Mouse (Mus musculus) right cerebral cortex, adult 2 months (tissue): ENCODE measurements around the gene Pigk.

Experiments used
- DNase-seq, 2 experiments: peaks; one replicate each; pipeline ENCODE4 v3.0.0; 2021 to 2022; ENCODE audit warnings: low spot score in 2 of 2

Pigk gene

DNA sequence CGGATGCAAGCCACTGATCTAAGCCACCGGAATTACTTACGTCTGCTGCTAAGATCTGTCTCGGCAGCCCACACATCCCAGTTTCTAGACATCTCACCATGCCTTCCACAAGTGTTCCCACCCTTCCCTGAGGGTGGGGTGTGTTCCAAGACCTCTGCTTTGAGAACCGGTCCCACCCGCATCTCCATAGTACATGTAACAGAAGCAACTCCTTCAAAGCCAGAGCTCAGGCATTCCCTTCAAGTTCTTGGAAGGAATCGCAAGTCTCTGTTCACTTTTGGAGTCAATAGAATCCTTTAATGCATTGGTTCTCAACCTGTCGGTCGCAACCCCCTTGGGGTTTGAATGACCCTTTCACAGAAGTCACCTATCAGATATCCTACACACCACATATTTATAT lies 185.0 kb downstream of the Pigk start:
- no peak for DNase-seq

DNA sequence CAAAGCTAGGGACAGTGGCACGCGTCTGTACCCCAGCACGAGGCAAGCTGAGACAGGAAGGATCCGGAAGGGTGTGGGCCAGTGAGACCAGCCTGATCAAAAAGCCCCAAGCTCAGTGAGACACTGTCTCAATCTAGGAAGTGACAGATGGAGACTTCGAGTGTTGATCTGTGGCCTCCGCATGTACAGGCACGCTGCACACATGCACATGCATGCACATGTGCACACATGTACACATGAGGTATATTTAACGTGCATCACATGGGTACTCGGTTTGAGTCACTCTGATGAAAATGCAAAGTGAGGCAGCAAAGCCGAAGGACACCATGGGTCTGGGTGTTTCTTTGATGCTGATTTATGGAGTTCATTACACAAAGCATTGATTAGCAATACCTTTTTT lies 191.1 kb downstream of the Pigk start:
- DNase-seq, result no peak

DNA sequence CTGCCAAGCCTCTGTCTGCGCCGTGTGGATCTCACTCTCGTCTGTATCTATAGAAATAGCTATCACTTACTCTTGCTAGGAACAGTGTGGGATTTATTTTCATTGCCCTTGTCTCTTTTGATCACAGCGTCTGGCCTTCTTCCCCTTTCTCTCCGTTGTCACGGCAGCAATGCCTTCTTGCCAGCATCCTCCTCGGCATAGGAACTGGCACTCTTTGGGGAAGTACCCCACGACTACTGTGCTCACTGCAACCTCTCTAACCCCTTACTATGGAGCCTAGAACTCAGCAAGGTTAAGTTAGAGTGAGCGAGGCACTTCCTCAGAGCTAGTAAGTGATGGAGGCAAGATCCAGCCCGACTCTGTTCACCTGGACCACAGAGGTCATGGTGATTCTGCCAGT lies 191.9 kb downstream of the Pigk start:
- no peak for DNase-seq

DNA sequence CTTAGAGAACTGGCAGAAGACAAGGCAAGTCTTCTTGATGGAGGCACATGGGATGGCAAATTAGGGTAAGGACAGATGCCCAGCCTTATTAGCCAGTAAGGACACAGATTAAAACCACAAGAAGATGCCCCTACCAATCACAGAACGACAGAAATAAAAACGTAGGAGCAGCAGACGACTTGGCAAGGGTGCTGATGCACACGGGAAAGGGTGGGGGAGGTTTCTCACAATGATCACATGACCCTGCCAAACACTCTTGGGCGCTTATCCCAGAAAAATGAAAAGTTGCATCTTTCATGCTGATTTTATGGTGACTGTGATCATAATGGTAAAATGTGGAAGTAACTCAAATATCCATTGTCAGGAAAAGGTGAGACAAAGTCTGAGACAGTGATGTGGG lies 193.2 kb downstream of the Pigk start:
- DNase-seq, result peak in 1 of 2 experiments; percentile 22

DNA sequence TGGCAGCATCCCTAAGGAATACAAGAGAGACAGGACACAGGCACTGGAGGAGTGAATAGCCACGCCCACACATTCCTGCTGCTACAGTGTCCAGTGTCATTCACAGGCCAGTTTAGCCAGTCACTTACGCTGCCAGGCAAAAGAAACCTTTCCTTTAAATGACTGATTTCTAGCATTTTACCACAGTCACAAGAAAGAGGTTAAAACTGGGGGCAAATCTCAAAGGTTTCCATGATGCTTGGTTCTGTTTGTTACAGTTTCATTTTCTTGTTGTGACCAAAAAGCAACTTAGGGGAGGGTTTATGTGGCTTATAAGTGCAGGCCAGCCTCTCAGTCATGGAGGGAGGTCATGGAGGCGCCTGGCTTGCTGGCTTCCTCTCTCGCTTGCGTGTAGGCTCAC lies 193.8 kb downstream of the Pigk start:
- DNase-seq, result no peak

DNA sequence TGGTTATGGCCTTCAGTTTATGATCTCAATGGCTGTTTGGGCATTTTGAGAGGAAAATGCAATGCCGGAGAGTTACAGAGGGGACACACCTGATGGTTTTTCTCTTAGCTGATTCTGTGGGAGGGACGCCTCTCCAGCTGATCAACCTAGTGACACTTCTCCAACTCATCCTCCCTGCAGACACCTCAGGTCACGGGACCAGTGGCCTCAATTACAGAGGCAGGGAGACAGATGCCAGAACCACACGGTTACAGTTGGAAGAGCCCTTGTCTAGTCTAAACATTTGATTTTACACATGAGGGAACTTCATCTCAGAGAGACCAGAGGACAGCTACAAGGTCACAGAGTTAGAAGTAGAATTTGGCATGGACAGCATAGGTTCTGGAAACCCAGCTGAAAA lies 197.7 kb downstream of the Pigk start:
- no peak for DNase-seq

DNA sequence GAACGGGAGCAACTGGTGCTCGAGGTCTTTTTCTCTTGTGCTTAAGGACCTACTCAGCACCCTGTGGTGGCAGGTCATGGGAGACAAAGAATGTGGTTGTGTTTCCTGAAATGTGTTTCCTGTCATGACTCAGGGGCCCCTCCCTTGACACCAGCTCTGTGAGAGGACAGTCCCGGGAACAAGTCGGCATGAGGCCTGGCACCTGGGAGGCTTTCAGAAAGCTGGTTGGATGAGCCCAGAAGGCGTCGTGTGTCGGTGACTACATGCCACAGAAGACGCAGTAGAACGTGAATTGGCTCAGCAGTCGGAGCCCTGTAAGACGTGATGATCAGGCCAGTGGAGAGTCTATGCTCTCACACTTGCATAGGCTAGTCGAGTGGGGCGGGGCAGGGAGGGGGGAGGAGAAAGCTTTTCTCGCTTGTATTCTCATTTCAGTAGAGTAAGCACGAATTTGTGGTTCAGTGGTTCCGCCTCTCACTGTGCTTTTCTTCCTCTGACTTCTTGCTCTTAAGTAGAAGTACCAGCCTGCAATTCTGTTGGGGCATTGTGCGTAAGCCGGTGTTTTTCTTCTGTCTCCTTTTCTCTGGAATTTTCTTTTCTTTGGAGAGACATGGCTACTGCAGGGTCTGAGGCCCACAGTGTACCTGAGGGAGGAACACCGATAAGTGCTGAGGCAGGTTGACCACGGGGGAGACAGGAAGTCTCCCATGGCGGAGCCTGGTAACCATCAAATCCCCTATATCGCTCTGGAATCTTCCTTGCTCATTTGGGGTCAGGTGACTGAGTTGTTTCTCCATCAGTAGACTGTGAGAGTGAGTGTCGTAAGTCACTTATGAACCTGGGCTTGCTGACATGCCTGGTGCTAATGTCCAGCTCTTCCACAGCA lies 198.6 kb downstream of the Pigk start:
- no peak for DNase-seq

DNA sequence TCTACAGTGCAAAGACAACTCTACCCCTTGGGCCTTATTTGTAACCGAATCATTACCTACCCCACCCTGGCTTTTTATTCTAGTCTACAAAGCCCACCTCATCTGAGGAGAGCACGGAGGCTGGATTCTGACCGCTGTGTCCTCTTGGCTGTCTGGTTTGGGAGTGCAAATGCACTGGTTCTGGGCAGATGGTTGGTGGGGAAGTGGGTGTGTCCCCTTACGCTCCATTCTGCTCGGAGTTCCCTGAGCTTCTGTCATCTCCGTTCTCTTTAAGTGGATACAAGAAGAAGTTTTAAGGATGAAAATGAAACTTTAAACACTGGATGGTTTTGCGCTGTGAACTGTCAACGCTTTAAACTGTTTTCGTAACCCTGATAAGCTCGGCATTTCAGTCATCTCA lies 199.2 kb downstream of the Pigk start:
- DNase-seq, result no peak

DNA sequence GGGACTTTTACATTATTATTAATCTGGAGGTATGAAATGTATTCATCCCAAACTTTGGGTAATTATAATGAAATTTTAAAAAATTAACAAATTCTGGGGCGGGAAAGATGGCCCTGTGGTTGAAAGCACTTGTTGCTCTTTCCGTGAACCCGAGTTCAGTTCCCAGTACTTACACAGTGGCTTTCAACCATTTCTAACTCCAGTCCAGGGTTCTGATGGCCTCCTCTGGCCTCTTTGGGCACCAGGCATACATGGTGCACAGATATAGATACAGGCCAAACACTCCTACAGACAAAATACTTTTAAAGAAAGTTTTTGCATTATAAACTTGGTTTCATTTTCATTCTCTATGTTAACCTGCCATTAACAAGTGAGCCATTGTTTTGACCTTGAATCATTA lies 199.7 kb downstream of the Pigk start:
- DNase-seq, result no peak

DNA sequence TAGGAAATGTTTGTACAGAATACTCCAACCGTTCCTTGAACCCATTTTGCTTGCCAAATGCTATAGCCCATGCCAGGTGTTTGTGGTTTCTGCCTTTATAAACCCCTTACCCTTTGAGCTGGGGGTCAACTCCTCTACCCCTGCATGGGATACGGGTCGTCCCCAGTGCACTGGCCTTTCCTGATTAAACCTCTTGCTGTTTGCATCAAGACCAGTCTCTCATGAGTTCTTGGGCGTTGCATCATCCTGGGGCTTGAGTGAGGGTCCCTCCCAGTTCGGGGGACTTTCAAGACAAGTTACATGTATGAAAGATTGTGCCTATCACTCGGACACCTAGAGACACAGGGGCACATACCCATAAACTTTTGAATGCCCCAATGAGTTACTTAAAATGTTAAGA lies 200.5 kb downstream of the Pigk start:
- no peak for DNase-seq

DNA sequence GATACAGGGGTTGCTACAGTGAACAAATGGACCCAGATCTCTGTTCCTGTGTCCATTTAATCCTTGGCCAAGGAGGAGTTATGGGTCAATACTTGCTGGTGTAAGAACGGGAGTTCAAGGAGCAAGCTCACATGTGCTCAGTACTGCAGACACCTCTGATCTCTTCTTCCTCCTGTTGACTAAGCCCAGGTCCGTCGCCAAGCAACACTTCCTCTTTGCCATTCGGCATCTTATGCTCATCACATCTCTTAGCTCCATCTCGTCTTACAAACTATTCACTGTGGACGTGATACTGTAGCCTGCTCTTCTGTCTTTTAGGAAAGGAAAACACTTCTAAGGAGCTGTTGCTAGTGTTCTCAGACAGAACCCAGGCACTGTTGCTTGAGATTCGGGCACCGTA lies 203.7 kb downstream of the Pigk start:
- DNase-seq, result no peak

DNA sequence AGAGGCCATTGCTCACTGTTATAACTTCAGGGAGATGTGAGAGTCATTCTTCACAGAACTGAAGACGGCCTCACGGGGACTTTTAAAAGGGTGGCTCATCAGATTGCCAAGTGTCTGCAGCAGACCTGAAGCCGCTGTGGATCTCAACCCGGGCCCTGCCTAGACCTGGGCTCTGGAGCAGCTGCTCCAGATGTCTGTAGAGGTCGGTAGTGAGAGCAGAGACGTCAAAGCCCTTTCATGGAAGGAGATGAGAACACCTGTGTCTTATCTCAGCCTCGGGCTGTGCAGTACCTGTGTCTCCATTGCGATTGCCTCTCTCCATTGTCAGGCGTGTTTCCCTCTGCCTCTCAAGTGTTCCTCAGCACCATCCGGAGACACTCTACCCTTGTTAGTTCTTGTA lies 205.2 kb downstream of the Pigk start:
- no peak for DNase-seq

DNA sequence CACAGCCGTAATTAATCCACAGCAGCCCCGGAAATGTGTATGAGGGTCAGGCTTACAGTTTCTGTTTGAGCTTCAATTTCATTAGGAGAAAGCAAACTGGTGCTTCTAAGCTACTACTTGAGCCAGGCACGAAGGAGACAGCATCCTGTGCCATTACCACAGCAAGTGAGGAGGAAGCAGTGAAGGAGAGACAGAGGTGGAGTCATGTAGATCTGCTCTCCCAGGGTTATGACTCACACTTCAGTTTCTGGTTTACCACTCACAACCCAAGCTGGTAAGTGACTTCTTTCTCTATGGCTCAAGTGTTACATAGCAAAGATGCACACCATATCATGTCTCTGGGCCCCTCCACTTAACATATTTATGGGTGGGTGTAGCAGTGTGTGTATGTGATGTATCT lies 206.5 kb downstream of the Pigk start:
- peak; percentile 18 for DNase-seq

DNA sequence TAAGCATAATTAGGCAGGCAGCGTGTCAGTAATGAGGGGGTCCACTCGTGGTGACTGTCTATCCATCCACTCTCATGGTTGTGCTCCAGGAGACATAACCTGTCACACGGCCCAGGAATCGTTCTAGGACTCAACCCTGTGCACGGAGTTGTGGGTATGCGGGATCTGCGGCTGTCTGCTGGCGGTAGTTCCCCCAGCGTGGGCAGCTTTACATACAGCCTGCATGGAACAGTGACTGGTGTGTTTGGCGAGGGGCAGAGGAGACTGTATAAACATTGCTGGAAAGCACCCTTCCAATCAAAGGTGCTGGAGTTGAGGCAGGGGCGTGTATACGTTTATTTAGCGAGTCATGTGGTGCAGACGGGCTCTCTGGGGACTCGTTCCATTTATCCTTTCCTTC lies 209.6 kb downstream of the Pigk start:
- no peak for DNase-seq

DNA sequence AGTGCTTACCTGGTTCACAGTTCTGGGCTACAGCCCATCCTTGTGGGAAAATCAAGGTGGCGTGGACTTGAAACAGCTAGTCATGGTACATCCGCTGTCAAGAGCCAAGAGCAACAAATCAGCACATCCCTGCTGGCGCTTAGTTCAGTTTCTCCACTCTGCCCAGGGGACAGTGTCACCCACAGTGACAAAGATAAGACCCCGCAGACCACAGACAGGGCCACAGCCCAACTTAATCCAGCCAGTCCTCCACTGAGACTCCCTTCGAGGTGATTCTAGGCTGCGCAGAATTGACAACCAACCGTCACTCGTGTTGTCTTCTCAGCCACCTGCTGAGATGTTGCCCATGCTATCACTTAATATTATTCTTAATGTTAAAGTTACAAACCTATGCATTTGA lies 211.5 kb downstream of the Pigk start:
- DNase-seq, result no peak

DNA sequence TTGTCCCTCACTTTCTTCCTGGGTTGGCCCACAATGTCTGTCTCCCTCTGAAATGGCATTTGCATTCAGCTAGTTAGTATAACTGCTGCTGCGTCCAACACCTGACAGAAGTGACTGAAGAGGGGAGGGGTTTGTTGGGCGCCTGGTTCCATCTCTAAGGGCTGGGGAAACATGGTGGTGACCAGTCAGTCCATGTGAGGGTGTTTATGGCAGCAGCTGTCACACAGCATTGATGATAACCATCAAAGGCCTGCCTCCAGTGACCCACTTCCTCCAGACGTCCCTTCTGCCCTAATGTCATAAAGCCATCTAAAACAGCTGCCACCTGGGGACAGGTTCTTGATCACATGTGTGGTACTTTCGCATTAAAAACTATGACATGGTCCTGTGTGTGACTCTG lies 212.3 kb downstream of the Pigk start:
- no peak for DNase-seq

DNA sequence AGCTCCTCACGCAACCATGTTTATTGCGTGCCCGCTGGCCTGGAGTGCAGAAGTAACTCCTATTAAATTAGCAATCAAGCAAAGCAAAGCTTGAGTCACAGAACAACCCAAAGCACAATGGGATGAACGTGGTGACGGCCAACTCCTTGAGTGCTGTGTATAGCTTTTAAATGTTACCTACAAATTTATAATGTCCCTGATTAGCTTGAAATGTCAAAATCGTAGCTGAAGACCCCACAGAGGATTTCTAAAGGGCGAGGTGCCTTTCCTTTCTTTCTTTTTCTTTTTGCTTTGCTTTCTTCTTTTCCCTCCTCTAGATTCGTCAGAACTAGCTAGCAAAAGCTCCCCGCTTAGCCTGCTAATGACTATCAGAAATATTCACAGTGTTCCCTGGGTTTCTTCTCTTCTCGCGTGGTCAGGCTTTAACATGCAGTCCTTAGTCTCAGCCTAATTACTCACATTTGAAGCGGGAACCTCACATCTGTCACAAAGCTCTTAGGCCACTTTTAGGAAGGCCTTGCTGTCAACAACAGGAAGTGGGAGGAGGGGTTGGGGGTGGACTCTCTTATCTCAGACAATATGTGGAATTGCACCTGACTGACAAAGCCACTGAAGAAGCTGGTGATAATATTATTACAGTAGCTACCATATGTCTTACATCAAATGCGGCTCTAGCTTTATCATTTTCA lies 214.5 kb downstream of the Pigk start:
- DNase-seq, result no peak

DNA sequence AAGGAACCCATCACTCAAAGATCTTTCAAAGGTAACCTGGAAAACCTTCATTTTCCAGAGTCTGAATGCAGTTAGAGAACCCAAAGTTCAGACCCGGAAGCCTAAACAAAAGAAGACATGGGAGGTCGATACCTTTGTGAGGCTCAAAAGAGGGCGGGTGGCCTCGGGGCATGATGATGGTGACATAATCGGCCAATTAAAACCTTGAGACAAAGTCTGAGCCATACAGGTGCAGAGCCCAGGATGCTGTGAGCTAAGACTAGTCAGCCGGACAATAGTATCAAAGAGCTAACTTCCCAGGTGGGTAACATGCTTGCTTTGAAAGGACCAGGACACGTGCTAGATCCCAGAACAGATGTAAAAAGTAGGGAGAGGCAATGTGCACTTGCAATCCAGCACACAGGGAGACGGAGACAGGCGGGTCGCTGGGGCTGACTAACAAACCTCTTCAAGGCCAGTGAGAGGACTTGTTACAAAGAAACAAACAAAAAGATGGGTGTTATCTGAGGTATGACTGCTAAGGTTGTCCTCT lies 215.4 kb downstream of the Pigk start:
- no peak for DNase-seq

DNA sequence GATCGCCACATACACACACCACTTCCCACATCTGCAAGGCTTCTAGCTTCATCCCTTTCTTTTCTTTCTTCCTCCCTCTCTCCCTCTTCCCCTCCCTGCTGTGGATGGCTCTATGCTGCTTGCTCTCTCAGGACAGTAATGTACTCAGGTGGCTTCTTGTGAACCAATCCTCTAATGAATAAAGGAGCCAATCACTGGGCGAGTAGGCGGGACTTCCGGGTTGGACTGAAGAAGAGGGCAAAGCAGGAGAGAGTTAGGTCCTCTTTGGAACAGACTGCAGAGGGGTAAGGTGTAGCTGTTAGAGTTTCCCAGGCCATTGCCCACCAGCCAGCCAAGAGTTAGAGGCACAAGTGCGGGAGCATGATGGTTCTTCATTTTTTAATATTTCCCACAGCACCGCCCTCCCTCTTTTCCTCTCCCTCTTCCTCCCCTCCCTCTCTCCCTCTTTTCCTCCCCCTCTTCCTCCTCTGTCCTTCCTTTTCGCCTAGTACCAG lies 215.9 kb downstream of the Pigk start:
- no peak for DNase-seq

DNA sequence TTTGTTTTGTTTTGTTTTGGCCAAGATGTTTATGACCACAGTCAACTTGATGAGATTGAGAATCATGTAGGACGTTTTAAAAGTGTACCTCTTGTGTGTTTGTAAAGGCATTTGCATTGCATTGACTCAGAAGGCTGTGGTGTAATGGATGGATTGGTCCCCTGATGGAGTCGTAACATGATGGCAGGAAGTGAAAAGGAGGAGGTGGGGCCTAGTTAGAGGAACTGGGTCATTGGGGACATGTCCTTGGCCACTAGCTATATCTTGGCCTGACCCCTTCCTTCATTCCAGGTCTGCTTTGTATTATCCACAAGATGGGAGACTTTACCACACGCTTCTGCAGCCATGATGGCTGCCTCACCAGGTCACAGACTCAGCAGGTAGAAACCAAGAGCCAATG lies 217.5 kb downstream of the Pigk start:
- DNase-seq, result no peak

DNA sequence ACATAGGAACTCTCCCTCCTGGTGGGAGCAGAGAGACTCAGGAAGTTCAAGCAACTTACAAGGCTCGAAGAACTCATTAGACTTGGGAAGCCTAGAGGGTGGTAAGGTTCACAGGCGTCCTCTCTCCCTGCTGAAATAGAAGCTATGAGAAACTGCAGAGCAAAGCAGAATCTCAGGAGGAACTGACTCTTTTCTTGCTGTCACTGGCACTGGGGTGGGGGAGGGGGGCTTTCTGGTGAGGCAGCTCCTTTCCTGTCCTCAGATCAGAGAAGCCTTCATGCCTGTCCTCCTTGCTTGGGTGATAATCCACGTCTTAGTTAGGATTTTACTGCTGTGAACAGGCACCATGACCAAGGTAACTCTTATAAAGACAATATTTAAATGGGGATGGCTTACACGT lies 218.2 kb downstream of the Pigk start:
- no peak for DNase-seq

DNA sequence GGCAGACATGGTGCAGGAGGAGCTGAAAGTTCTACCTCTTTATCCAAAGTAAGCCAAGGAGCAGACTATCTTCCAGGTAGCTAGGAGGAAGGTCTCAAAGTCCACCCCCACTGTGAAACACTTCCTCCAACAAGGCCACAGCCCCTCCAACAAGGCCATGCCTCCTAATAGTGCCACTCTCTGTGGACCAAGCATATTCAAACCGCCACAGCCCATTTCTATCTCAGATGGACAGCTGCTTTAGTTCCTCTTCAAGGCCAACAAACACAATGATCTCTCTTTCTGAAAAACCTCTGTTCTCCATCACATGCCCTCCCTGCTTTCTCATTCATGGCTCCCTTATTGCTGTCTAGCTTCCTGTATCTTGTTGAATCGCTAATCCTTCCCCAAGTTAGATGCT lies 218.6 kb downstream of the Pigk start:
- no peak for DNase-seq

DNA sequence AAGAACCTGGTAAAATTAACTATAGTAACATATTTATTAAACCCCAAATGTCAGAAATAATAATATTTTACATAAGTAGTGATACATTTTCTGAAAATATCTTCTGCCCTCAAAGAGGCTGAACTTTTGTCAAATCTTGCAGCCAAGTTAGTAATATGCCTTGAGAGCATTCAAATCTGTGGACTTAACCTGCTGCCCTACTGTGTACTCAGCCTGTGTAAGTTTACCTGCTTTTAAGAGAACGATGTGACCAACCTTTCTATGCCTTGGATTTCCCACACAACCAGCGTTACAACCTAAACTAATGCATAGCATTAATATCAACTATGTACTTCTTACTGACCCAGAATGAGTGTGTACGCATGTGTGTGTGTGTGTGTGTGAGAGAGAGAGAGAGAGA lies 219.8 kb downstream of the Pigk start:
- DNase-seq, result no peak
